Mouse (Mus musculus) liver, adult 2 months (tissue): ENCODE results near the gene Adamts12.

Experiments used
- CTCF ChIP-seq: fragments of 200-500 bp; IDR thresholded peaks from 2 replicates; pipeline ENCODE4 v1.5.1; 2011; ENCODE audit warnings: low read depth, low read length, control low read depth
- POLR2A ChIP-seq: fragments of 200-500 bp; IDR thresholded peaks from 2 replicates; pipeline ENCODE4 v1.6.1; 2011; ENCODE audit warnings: low read length, control low read depth; ENCODE audit not compliant: insufficient read depth; ENCODE audit errors: extremely low read depth

DNA sequence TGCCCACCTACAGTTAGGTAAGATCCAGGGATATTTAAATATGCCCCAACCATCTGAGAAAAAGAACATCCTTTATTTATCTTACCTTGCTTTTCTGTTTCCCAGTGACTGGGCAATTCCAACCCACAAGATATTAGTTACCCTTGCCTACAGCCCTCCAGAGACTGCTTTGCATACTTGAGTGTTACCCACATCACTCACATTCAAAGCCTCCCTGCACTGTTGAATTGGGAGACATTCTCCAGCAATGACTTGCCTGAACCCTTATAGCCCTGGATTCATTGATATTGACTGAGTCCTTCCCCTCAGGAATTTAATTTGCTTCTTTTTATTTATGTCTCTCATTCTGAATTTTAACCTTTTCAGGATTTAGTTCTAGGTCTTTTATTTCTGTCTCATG, 53.8 kb downstream of the Adamts12 start:
- TF ChIP-seq POLR2A, result no peak
- TF ChIP-seq CTCF, result no peak
